9 mouse cellular contexts compared by ENCODE assay signal in genomic region chr6:64729231-64730011, GRCm38 (mm10). TPM values are rescaled to one million over a fixed set of nuclear protein-coding genes. Genes with fewer than 3 reads are reported as not detected.
A peak's percentile ranks its signal among the peaks of the same experiment; 100 is the strongest.
DNase-seq lines count a peak whose midpoint lies in the region; ATAC-seq and TF ChIP-seq lines count a peak whose summit lies in the region.
"Had no signal": no experiment of that assay in that cellular context is flagged by ENCODE, and none has a peak within 500 bp of the region (broad histone marks: within the 10 kb centered on the region; RNA-seq: fewer than 3 reads in every experiment).

No protein-coding gene starts in this region.

- H3K27me3 ChIP-seq in forebrain, embryonic 11.5 days (ENCODE audit: control insufficient read depth, insufficient read depth, low read length): peaks cover 66% of the 10 kb centered on the region
- peaks cover 74% of the 10 kb centered on the region for H3K27me3 ChIP-seq in intestine, postnatal 0 days (replicated peaks; ENCODE audit: control insufficient read depth, insufficient read depth, low read length)

- H3K9ac ChIP-seq in forebrain, embryonic 11.5 days (ENCODE audit: low read length): no peak overlapping the region
- H3K9ac ChIP-seq in intestine, postnatal 0 days (ENCODE audit: low read depth, low read length): peak overlapping the region; percentile 22; the same call in 1 of the 2 replicates

- H3K4me2 ChIP-seq in forebrain, embryonic 11.5 days (ENCODE audit: low read depth, low read length, severe bottlenecking): peak overlapping the region; percentile 55
- peak overlapping the region; percentile 88 for H3K4me2 ChIP-seq in intestine, postnatal 0 days (replicated peaks; ENCODE audit: low read depth)

- H3K36me3 ChIP-seq in forebrain, embryonic 11.5 days (ENCODE audit: control insufficient read depth, insufficient read depth, low read length): no peaks in the 10 kb centered on the region
- H3K36me3 ChIP-seq in intestine, postnatal 0 days (ENCODE audit: control insufficient read depth, insufficient read depth): no peaks in the 10 kb centered on the region

- no peaks in the 10 kb centered on the region for H3K9me3 ChIP-seq in forebrain, embryonic 11.5 days (ENCODE audit: control insufficient read depth, low read length)
- H3K9me3 ChIP-seq in intestine, postnatal 0 days (ENCODE audit: control insufficient read depth): no peaks in the 10 kb centered on the region

- H3K27ac ChIP-seq in forebrain, embryonic 11.5 days (ENCODE audit: low read depth, low read length): no peak overlapping the region
- H3K27ac ChIP-seq in intestine, postnatal 0 days (ENCODE audit: low read depth, low read length): no peak overlapping the region; the same call in 1 of the 2 replicates

- peak overlapping the region; percentile 35 for H3K4me3 ChIP-seq in forebrain, embryonic 11.5 days (ENCODE audit: low read depth, low read length)
- H3K4me3 ChIP-seq in intestine, postnatal 0 days (ENCODE audit: low read depth, low read length): peak overlapping the region; percentile 43

- WGBS in forebrain, embryonic 11.5 days: 1% methylated on average over 53 of the region's 53 CpGs
- WGBS in intestine, postnatal 0 days: under 1% methylated on average over 53 of the region's 53 CpGs

- peak; percentile 62 for ATAC-seq in forebrain, embryonic 11.5 days (replicated peaks; ENCODE audit: low FRiP score)
- ATAC-seq in intestine, postnatal 0 days: peak; percentile 53

- peak; percentile 9 to 20 for DNase-seq in layer of hippocampus, postnatal 10 days (ENCODE audit: low spot score in 2 of 2)
- DNase-seq in layer of hippocampus, adult 18-20 months (ENCODE audit: low spot score in 2 of 2): no peak
- peak; percentile 49 for DNase-seq in adrenal gland, postnatal 10 days
- peak; percentile 80 for DNase-seq in forebrain, embryonic 11.5 days (ENCODE audit: low spot score)
- DNase-seq in lung, postnatal 10 days: peak; percentile 13
- peak; percentile 15 for DNase-seq in testis, postnatal 14 days (ENCODE audit: low spot score)
- no peak for DNase-seq in natural killer cell, adult 2 months (ENCODE audit: low spot score in 2 of 2)

- no peak for TF ChIP-seq CTCF in intestine, postnatal 0 days (IDR thresholded peaks at IDR 0.05; ENCODE audit: low read depth)

- H3K4me1 ChIP-seq in forebrain, embryonic 11.5 days (replicated peaks; ENCODE audit: control insufficient read depth, insufficient read depth, low read length): peaks cover 14% of the 10 kb centered on the region
- H3K4me1 ChIP-seq in intestine, postnatal 0 days (replicated peaks; ENCODE audit: control insufficient read depth, insufficient read depth, low read length): peaks cover under 1% of the 10 kb centered on the region; the same call in 1 of the 2 replicates

RNA-seq across cellular contexts. Expression of gene Atoh1, which starts 0.5 kb away (rescaled TPM):
- not detected for total RNA-seq in layer of hippocampus, postnatal 10 days (2021)
- total RNA-seq in layer of hippocampus, adult 18-20 months (2021): not detected
- under 1 TPM in 1 of 2 experiments, not detected in 1; 0.30 TPM for total RNA-seq in adrenal gland, postnatal 10 days (2021)
- polyA plus RNA-seq in forebrain, embryonic 11.5 days (2014; fragmentation: Nextera tagmentation; extraction: Ambion mirVana): not detected in 2 replicates
- polyA plus RNA-seq in intestine, postnatal 0 days (2015; fragmentation: Nextera tagmentation; extraction: Ambion mirVana): 5.2 and 8.4 TPM in 2 replicates
- total RNA-seq: layer of hippocampus, postnatal 14 days had no signal

Comparison
In these comparisons a context has a peak if more than half of its experiments do, and no peak if none do; other contexts are left out.
1. DNase-seq: peak in layer of hippocampus, postnatal 10 days (2 of 2), adrenal gland, postnatal 10 days (single experiment), forebrain, embryonic 11.5 days (single experiment), lung, postnatal 10 days (single experiment) and testis, postnatal 14 days (single experiment); none in layer of hippocampus, adult 18-20 months (0 of 2) and natural killer cell, adult 2 months (0 of 2).